ENCODE assay signal across 9 mouse cellular contexts in genomic region chr1:169235276-169235681, GRCm38 (mm10).
DNase-seq lines count a peak whose midpoint lies in the region; ATAC-seq and TF ChIP-seq lines count a peak whose summit lies in the region.
"Had no signal": no experiment of that assay in that cellular context is flagged by ENCODE, and none has a peak within 500 bp of the region (broad histone marks: within the 10 kb centered on the region; RNA-seq: fewer than 3 reads in every experiment).

No protein-coding gene starts in this region.

- H3K4me2 ChIP-seq in forebrain, embryonic 14.5 days (ENCODE audit: low read length) = no peak overlapping the region
- H3K4me2 ChIP-seq in forebrain, postnatal 0 days (ENCODE audit: low read depth) = no peak overlapping the region
- no peak overlapping the region for H3K4me2 ChIP-seq in hindbrain, embryonic 12.5 days (replicated peaks)
- H3K4me2 ChIP-seq: liver, embryonic 11.5 days had no signal

- H3K9me3 ChIP-seq in forebrain, embryonic 14.5 days (replicated peaks; ENCODE audit: control insufficient read depth, low read length) = no peaks in the 10 kb centered on the region
- H3K9me3 ChIP-seq in forebrain, postnatal 0 days (ENCODE audit: low read length) = no peaks in the 10 kb centered on the region
- H3K9me3 ChIP-seq in hindbrain, embryonic 12.5 days (replicated peaks) = no peaks in the 10 kb centered on the region

- no peak for ATAC-seq in forebrain, embryonic 14.5 days
- ATAC-seq in forebrain, postnatal 0 days = no peak
- 0 out of 2 replicates have a peak, but pooled peaks have one; percentile 43 for ATAC-seq in hindbrain, embryonic 12.5 days (ENCODE audit: low FRiP score)

- no peak for TF ChIP-seq CTCF in forebrain, postnatal 0 days (IDR thresholded peaks at IDR 0.05; ENCODE audit: low read depth)

- H3K4me3 ChIP-seq in forebrain, embryonic 14.5 days (ENCODE audit: low read depth, low read length) = no peak overlapping the region
- H3K4me3 ChIP-seq in forebrain, postnatal 0 days (ENCODE audit: low read depth, low read length) = no peak overlapping the region
- H3K4me3 ChIP-seq in hindbrain, embryonic 12.5 days = no peak overlapping the region

- no peaks in the 10 kb centered on the region for H3K36me3 ChIP-seq in forebrain, embryonic 14.5 days (ENCODE audit: control insufficient read depth, insufficient read depth, low read length)
- no peaks in the 10 kb centered on the region for H3K36me3 ChIP-seq in forebrain, postnatal 0 days (ENCODE audit: insufficient read depth)
- H3K36me3 ChIP-seq in hindbrain, embryonic 12.5 days = no peaks in the 10 kb centered on the region

- H3K27ac ChIP-seq in forebrain, embryonic 14.5 days (ENCODE audit: low read depth, low read length) = no peak overlapping the region
- H3K27ac ChIP-seq in forebrain, postnatal 0 days (ENCODE audit: low read depth, low read length) = no peak overlapping the region
- H3K27ac ChIP-seq in hindbrain, embryonic 12.5 days = no peak overlapping the region

- no peak overlapping the region for H3K9ac ChIP-seq in forebrain, embryonic 14.5 days (ENCODE audit: low read length)
- H3K9ac ChIP-seq in forebrain, postnatal 0 days = no peak overlapping the region
- H3K9ac ChIP-seq in hindbrain, embryonic 12.5 days = no peak overlapping the region

- H3K27me3 ChIP-seq in forebrain, embryonic 14.5 days (replicated peaks; ENCODE audit: control insufficient read depth, insufficient read depth, low read length) = no peaks in the 10 kb centered on the region
- H3K27me3 ChIP-seq in forebrain, postnatal 0 days (ENCODE audit: insufficient read depth, low read length) = no peaks in the 10 kb centered on the region
- H3K27me3 ChIP-seq in hindbrain, embryonic 12.5 days = no peaks in the 10 kb centered on the region

- WGBS in forebrain, embryonic 14.5 days = 13% methylated on average over 2 of the region's 2 CpGs
- WGBS in forebrain, postnatal 0 days = 21% methylated on average over 2 of the region's 2 CpGs
- 15% methylated on average over 2 of the region's 2 CpGs for WGBS in hindbrain, embryonic 12.5 days

- DNase-seq in forebrain, embryonic 14.5 days (ENCODE audit: low spot score) = peak; percentile 19
- DNase-seq in forebrain, postnatal 0 days = no peak
- peak; percentile 17 for DNase-seq in Muller cell, postnatal 12 days (ENCODE audit: inconsistent ontology term)
- peak; percentile 39 to 77 for DNase-seq in kidney, postnatal 25 days
- no peak for DNase-seq in thymus, postnatal 14 days
- no peak for DNase-seq in gastrocnemius, postnatal 25 days
- no peak for DNase-seq in ovary, adult 18-20 months (ENCODE audit: low spot score)

- H3K4me1 ChIP-seq in forebrain, embryonic 14.5 days (ENCODE audit: control insufficient read depth, insufficient read depth, low read length) = no peaks in the 10 kb centered on the region; the same call in 1 of the 2 replicates
- no peaks in the 10 kb centered on the region for H3K4me1 ChIP-seq in forebrain, postnatal 0 days (ENCODE audit: insufficient read depth)
- peaks cover 10% of the 10 kb centered on the region; the same call in 1 of the 2 replicates for H3K4me1 ChIP-seq in hindbrain, embryonic 12.5 days

Comparison
In these comparisons a context has a peak if more than half of its experiments do, and no peak if none do; other contexts are left out.
1. DNase-seq: peak in forebrain, embryonic 14.5 days (single experiment), Muller cell, postnatal 12 days (single experiment) and kidney, postnatal 25 days (2 of 2); none in forebrain, postnatal 0 days (single experiment), thymus, postnatal 14 days (single experiment), gastrocnemius, postnatal 25 days (single experiment) and ovary, adult 18-20 months (single experiment).